In genomic region chr8:111465341-111465740, GRCm38 (mm10) we compare ENCODE assay signal across 13 mouse cellular contexts. TPM values are rescaled to one million over a fixed set of nuclear protein-coding genes. Genes with fewer than 3 reads are reported as not detected.
A peak's percentile ranks its signal among the peaks of the same experiment; 100 is the strongest.
DNase-seq lines count a peak whose midpoint lies in the region; ATAC-seq and TF ChIP-seq lines count a peak whose summit lies in the region.
"Had no signal": no experiment of that assay in that cellular context is flagged by ENCODE, and none has a peak within 500 bp of the region (broad histone marks: within the 10 kb centered on the region; RNA-seq: fewer than 3 reads in every experiment).

No protein-coding gene starts in this region.

- peaks cover 6% of the 10 kb centered on the region; the same call in 1 of the 2 replicates for H3K36me3 ChIP-seq in lung, embryonic 14.5 days (ENCODE audit: insufficient read depth)

- no peak for DNase-seq in gastrocnemius, adult 2 months
- no peak for DNase-seq in gastrocnemius, postnatal 4 days (ENCODE audit: low spot score in 2 of 2)
- peak; percentile 45 for DNase-seq in lung, embryonic 14.5 days
- DNase-seq in lung, postnatal 25 days (ENCODE audit: low spot score): no peak
- DNase-seq in thymus, postnatal 36 days: peak; percentile 12 to 28
- DNase-seq in kidney, adult 8-10 months: no peak
- no peak for DNase-seq in adrenal gland, postnatal 25 days
- DNase-seq: adrenal gland, adult 2 months; cerebellum, adult 9-10 months; spleen, adult 18-20 months had no signal

- H3K4me2 ChIP-seq in lung, embryonic 14.5 days: no peak overlapping the region
- H3K4me2 ChIP-seq: neural tube, embryonic 13.5 days had no signal

- TF ChIP-seq POLR2A in cortical plate, adult 2 months (IDR thresholded peaks at IDR 0.05; ENCODE audit: extremely low read depth, insufficient read depth, low read length): no peak

- no peaks in the 10 kb centered on the region for H3K9me3 ChIP-seq in lung, embryonic 14.5 days (ENCODE audit: low read depth, low read length)
- H3K9me3 ChIP-seq: megakaryocyte, embryonic 14.5 days; neural tube, embryonic 13.5 days had no signal

- ATAC-seq in lung, embryonic 14.5 days (ENCODE audit: insufficient read depth): no peak

- H3K4me1 ChIP-seq in lung, embryonic 14.5 days (ENCODE audit: insufficient read depth): no peaks in the 10 kb centered on the region
- peaks cover 2% of the 10 kb centered on the region; the same call in 1 of the 2 replicates for H3K4me1 ChIP-seq in cortical plate, adult 2 months (ENCODE audit: control insufficient read depth, insufficient read depth, low read length)
- H3K4me1 ChIP-seq: megakaryocyte, embryonic 14.5 days had no signal

- no peak overlapping the region for H3K9ac ChIP-seq in lung, embryonic 14.5 days
- H3K9ac ChIP-seq: neural tube, embryonic 13.5 days had no signal

- no peak overlapping the region for H3K4me3 ChIP-seq in gastrocnemius, adult 2 months
- H3K4me3 ChIP-seq in lung, embryonic 14.5 days (ENCODE audit: low read depth, low read length): no peak overlapping the region
- H3K4me3 ChIP-seq in cortical plate, adult 2 months (ENCODE audit: insufficient read depth, low read length): no peak overlapping the region
- H3K4me3 ChIP-seq: megakaryocyte, embryonic 14.5 days; neural tube, embryonic 13.5 days had no signal

- no peaks in the 10 kb centered on the region for H3K27me3 ChIP-seq in lung, embryonic 14.5 days (ENCODE audit: insufficient read depth, low read length)
- H3K27me3 ChIP-seq: neural tube, embryonic 13.5 days had no signal

- no peak overlapping the region for H3K27ac ChIP-seq in gastrocnemius, adult 2 months
- H3K27ac ChIP-seq in lung, embryonic 14.5 days (ENCODE audit: low read depth): no peak overlapping the region
- no peak overlapping the region for H3K27ac ChIP-seq in cortical plate, adult 2 months (ENCODE audit: insufficient read depth, low read length)
- H3K27ac ChIP-seq: neural tube, embryonic 13.5 days had no signal

- intact Hi-C loops in gastrocnemius, adult 2 months (cut with DNase I): no loop called here

- TF ChIP-seq CTCF in gastrocnemius, adult 2 months (IDR thresholded peaks at IDR 0.05): peak; percentile 40
- peak; percentile 47; the same call in 1 of the 2 replicates for TF ChIP-seq CTCF in lung, embryonic 14.5 days (IDR thresholded peaks at IDR 0.05; ENCODE audit: low read depth)
- 0 out of 2 replicates have a peak, but pooled peaks have one; percentile 5 for TF ChIP-seq CTCF in cortical plate, adult 2 months (IDR thresholded peaks at IDR 0.05; ENCODE audit: extremely low read depth, insufficient read depth, low read length)

- WGBS in lung, embryonic 14.5 days: 92% methylated on average over 1 of the region's 1 CpGs

RNA-seq across cellular contexts. Expression of gene Wdr59, which starts 56.6 kb away (rescaled TPM):
- total RNA-seq in gastrocnemius, adult 2 months (2021): 1 to 10 TPM; 7.9 to 8.2 TPM
- 10 to 100 TPM; 13.0 to 13.3 TPM for total RNA-seq in gastrocnemius, postnatal 4 days (2021)
- 4.4 TPM in 2 replicates for polyA plus RNA-seq in lung, embryonic 14.5 days (2014; fragmentation: Nextera tagmentation; extraction: Ambion mirVana)
- polyA plus RNA-seq in cortical plate, adult 2 months (2012; rRNA removed): 14.6 and 15.2 TPM in 2 replicates
- 12.9 and 15.0 TPM in 2 replicates for total RNA-seq in adrenal gland, postnatal 25 days (2021)

Comparison
In these comparisons a context has a peak if more than half of its experiments do, and no peak if none do; other contexts are left out.
1. DNase-seq: peak in lung, embryonic 14.5 days (single experiment) and thymus, postnatal 36 days (2 of 2); none in gastrocnemius, adult 2 months (single experiment), gastrocnemius, postnatal 4 days (0 of 2), lung, postnatal 25 days (single experiment), kidney, adult 8-10 months (0 of 2) and adrenal gland, postnatal 25 days (single experiment).
2. Peak in every context shown above with its lines, with median percentiles within 50 percentile points of each other: CTCF ChIP-seq.